Mouse (Mus musculus): ENCODE data around the gene Krt23.

Gene Krt23

DNA sequence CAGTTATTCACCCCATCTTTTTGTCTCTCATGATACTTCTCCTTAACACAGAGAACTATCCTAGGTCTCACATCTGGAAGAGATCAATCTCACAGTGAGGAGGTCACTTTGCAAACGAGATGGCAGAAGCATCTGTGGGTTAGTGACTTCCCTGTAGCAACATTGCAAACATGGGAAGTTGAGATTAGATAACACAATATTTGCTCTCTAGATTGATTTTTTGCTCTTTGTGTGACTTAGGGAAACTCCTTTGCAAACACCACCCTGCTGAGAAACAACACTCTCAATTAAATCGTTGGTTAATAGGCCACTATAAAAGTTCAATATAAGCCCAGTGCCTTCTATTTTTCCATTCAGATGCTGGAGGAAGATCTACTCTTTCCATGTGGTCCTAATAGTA is 44.2 kb downstream of the Krt23 start:
- DNase-seq = no peak

DNA sequence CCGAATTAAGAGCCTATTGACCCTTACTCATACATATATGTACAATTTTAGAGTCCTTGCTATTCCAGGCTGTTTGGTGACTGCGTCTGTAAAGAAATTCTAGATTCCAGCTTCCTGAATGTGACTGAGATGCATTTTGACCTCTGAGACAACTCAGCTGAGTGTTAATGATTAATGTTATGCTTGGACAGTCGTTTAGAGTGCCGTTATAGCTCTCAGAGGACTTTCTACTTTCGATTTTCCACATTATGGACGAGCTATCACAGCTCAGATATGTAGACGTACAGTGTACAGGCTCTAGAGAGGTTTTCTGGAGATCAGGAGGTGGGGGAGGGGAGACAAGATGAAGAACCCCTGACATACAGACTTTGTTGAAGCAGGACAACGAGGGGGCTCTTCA is 51.7 kb downstream of the Krt23 start:
- peak; percentile 8 for DNase-seq

- DNase-seq = peak; percentile 73
Observed at GRCm38 (mm10) chr11:99439465-99439864, 53.5 kb downstream of the Krt23 start.

DNA sequence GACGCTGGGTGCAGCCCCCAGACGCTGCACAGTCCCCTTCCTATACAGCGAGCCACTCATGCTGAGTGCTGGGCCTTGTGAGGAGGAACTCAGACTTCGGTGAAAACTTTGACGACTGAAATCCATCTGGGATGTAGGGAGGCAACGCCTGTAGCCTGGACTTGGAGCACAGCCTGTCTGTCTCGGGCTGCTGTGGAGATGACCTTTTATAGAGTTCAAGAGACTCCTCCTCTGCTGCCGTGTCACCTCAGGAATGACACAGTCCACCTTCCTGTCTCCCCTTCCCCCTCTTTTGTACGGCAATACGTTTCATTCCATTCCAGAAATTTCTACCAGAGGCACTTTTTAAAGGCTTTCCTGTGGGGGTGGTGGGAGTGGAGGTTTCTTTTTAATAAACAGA is 55.0 kb downstream of the Krt23 start, which contains the start of gene Krt20:
Gene Krt20 (minus strand): TSS at position 179 of the 400 bp plus-strand sequence.
- peak; percentile 42 for DNase-seq

GRCm38 (mm10) chr11:99436625-99437024 is 56.3 kb downstream of the Krt23 start:
- DNase-seq = no peak

DNA sequence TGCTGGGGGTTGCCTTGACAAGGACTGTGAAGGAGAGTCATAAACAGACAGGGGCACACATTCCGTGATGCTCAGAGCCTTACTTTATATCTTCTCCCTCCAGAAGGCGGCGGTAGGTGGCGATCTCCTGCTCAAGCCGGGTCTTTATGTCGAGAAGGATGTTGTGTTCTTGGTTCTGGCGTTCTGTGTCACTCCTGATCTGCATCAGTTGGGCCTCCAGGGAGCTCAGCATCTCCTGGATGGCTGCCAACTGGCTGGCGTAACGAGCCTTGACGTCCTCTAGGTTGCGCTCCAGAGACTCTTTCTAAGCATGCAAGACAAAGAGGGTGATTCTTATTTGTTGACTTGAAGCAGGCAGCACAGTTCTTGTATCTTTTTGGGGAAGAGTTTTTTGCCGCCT is 62.3 kb downstream of the Krt23 start:
- no peak for DNase-seq
